In genomic region chr3:39944581-39944980, GRCm38 (mm10) we compare ENCODE assay signal across 9 mouse cellular contexts.
DNase-seq lines count a peak whose midpoint lies in the region; ATAC-seq and TF ChIP-seq lines count a peak whose summit lies in the region.
"Had no signal": no experiment of that assay in that cellular context is flagged by ENCODE, and none has a peak within 500 bp of the region (broad histone marks: within the 10 kb centered on the region; RNA-seq: fewer than 3 reads in every experiment).

No protein-coding gene starts in this region.

- no peak overlapping the region for H3K9ac ChIP-seq in heart, embryonic 16.5 days (ENCODE audit: low read length)

- no peaks in the 10 kb centered on the region for H3K4me1 ChIP-seq in heart, embryonic 16.5 days (ENCODE audit: control insufficient read depth, insufficient read depth, low read length)
- H3K4me1 ChIP-seq in lung, adult 2 months (ENCODE audit: control insufficient read depth, insufficient read depth, low read length): no peaks in the 10 kb centered on the region

- no peaks in the 10 kb centered on the region for H3K27me3 ChIP-seq in heart, embryonic 16.5 days (ENCODE audit: control insufficient read depth, insufficient read depth, low read length)

- H3K9me3 ChIP-seq in heart, embryonic 16.5 days (replicated peaks; ENCODE audit: control insufficient read depth, low read length): no peaks in the 10 kb centered on the region

- TF ChIP-seq POLR2A in lung, adult 2 months (IDR thresholded peaks at IDR 0.05; ENCODE audit: borderline replicate concordance, extremely low read depth, low read depth, low read length): no peak

- DNase-seq in urinary bladder, adult 18-20 months (ENCODE audit: low spot score in 2 of 2): peak; percentile 2 to 64
- no peak for DNase-seq in urinary bladder, adult 2 months (ENCODE audit: low spot score)
- DNase-seq in lung, adult 2 months: peak; percentile 9
- no peak for DNase-seq in cerebellum, adult 11-12 months
- DNase-seq in left cerebral cortex, adult 9 months (ENCODE audit: low spot score in 2 of 2): no peak
- DNase-seq: layer of hippocampus, adult 9-11 months had no signal

- H3K4me3 ChIP-seq in heart, embryonic 16.5 days (ENCODE audit: low read length): no peak overlapping the region
- H3K4me3 ChIP-seq in lung, adult 2 months (replicated peaks; ENCODE audit: extremely low read depth, low read depth, low read length): no peak overlapping the region

- no peaks in the 10 kb centered on the region for H3K36me3 ChIP-seq in heart, embryonic 16.5 days (ENCODE audit: control insufficient read depth, insufficient read depth)

- peak; percentile 69 for ATAC-seq in heart, embryonic 16.5 days (replicated peaks; ENCODE audit: extremely low read depth, insufficient read depth, low FRiP score)
- no peak for ATAC-seq in erythroblast, adult 5-6 weeks (replicated peaks; ENCODE audit: low FRiP score, poor library complexity, severe bottlenecking)
- no peak for ATAC-seq in CD4-positive, CD25-positive, alpha-beta regulatory T cell, adult 4 months

- H3K27ac ChIP-seq in heart, embryonic 16.5 days (ENCODE audit: low read length): no peak overlapping the region

- 62% methylated on average over 3 of the region's 3 CpGs for WGBS in heart, embryonic 16.5 days
- 56% methylated on average over 3 of the region's 3 CpGs for WGBS in lung, adult 2 months

- H3K4me2 ChIP-seq in heart, embryonic 16.5 days (ENCODE audit: low read depth, low read length): no peak overlapping the region

- no peak for TF ChIP-seq CTCF in lung, adult 2 months (IDR thresholded peaks at IDR 0.05; ENCODE audit: insufficient read depth, low read length)

Comparison
In these comparisons a context has a peak if more than half of its experiments do, and no peak if none do; other contexts are left out.
1. DNase-seq: peak in urinary bladder, adult 18-20 months (2 of 2) and lung, adult 2 months (single experiment); none in urinary bladder, adult 2 months (single experiment), cerebellum, adult 11-12 months (single experiment) and left cerebral cortex, adult 9 months (0 of 2).